Mouse (Mus musculus): ENCODE data around the gene Myo15b.

Gene Myo15b

DNA sequence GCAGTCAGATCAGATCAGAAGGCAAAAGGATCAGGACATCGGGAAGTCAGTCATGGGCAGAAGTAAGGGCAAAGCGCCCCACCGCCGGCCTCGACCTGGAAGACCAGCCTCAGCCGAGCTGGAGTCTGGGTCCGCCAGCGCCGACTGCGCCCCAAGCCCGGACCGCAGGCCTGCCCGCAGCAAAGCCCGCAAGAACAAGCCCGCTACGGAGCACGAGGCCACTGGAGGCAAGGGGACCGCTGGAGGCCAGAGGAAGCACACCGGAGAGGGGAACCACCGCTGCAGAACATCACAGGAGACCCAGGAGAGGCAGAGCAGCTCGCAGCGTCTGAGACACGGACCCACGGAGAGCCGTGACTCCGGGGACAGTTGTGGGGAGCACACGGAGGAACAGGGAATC lies at the start of gene Myo15b:
Myo15b (plus strand) TSS at position 53 of the 400 bp plus-strand sequence.
- no peak for DNase-seq

DNA sequence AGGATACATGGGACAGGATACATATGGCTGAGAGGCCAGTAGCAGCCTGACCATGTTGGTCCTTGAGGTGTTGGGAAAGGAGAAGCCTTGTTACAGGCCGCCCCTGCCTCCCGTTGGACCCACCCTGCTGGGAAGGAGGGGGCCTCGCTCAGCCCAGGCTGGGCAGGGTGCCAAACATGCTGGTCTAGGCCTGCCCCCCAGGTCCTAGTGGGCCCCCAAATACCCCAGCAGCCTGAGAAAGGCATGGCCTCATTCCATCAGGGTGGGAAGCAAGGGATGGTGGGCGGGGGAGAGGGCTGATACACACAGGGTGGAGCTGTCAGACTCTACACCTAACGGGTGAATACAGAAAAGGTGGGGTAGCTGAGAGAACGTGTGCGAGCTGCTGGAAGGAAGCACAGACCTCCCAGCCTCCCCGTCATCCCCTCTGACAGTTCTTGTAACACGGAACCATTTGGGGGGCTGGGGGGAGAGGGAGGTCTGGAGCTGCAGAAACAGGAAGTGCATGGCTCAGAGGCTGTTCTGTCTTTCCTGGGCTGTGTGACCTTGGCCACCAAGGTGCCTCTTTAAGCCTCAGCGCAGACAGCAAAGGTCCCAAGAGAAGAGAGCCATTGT lies 49.4 kb upstream of the Myo15b start:
- no peak for DNase-seq

DNA sequence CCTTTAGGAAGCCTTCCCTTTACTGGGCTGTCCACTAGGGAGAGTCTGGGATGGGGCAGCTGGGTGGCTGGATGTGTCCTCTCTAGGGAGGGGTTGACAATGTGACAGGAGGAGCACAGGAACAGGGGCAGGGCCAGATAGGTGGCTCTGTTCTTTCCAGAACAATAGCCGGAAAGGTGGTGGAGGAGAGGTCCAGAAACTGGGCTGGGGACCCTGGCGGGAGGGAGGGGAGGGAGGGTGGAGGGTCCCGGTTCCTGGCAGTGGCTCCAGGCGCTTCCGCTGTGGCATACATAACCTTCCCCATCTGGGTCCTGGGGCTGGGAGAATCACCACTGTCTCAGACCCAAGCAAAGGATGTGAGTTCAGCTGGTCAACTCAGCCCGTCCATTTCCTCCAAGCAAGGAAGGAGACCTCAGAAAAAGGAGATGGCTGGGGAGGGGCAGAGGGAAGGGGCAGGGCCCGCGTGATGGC lies 48.9 kb upstream of the Myo15b start:
- no peak for DNase-seq

DNA sequence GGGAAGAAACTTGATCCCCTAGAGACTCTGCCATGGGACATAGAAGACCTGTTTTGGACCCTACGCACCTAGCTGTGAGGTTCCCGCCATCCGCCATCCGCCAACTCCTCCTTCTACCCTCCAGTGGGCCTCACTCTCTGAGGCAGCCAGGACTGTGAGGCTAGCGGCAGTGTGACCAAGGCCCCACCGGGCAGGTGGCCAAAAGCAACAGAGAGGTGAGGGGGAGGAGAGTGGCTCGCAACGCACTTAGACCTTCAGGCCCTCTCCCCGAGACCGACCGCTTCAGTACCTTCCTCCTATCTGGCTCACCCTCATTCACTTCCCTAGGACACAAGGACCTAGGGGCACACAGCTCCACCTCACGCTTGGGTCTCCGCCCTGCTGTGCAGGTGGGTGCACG lies 47.8 kb upstream of the Myo15b start:
- no peak for DNase-seq

DNA sequence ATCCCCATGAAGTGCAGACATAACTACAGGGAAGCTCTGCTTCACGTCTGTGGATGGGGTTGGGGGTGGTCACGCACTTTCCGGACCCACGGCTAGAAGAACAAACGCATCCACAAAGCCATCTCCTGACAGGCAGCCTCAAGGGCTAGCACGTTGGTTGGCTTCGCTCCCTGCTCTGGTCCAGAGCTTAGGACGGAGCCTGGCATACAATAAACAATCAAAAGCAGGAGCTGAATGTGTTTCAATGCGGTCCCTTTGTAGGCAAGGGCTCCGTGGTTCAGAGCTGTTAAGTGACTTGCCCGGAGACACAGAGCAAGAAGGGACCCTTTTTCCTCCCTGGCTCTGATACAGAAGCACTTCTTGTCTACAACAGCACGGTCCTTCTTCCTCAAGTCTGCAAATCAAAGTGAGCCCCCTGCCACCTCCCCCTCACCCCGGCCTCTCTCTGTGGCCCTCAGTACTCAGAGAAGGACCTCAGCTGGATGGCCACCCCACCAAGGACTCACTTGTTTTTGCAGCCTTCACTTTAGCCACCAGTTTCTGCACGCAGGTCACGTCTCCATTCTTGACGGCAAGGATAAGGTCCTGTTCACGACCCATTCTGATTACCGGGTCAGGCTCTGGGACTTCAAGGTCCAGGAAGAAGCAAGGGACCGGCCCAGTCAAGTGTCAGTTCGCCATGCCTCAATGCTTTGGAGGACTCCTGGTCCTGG lies 46.7 kb upstream of the Myo15b start:
- no peak for DNase-seq

DNA sequence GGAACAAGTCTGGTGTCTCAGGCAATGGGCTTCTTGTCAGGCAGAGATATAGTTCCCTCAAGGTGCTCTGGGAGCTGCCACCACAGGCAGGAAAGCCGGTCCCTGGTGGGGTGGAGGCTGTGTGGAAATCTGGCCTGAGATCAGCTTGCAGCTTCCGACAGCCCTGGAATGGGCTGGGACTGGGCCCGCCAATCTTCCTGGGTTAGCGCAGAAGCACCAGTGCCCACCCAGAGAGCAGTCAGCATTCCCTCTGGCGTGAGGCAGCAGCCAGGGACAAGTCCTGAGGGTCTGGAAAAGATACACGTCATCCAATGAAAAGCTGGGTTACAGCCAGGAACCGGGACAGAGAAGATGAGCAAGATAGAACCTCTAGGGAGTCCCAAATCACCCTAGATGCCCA lies 46.1 kb upstream of the Myo15b start:
- DNase-seq, result peak; percentile 27

DNA sequence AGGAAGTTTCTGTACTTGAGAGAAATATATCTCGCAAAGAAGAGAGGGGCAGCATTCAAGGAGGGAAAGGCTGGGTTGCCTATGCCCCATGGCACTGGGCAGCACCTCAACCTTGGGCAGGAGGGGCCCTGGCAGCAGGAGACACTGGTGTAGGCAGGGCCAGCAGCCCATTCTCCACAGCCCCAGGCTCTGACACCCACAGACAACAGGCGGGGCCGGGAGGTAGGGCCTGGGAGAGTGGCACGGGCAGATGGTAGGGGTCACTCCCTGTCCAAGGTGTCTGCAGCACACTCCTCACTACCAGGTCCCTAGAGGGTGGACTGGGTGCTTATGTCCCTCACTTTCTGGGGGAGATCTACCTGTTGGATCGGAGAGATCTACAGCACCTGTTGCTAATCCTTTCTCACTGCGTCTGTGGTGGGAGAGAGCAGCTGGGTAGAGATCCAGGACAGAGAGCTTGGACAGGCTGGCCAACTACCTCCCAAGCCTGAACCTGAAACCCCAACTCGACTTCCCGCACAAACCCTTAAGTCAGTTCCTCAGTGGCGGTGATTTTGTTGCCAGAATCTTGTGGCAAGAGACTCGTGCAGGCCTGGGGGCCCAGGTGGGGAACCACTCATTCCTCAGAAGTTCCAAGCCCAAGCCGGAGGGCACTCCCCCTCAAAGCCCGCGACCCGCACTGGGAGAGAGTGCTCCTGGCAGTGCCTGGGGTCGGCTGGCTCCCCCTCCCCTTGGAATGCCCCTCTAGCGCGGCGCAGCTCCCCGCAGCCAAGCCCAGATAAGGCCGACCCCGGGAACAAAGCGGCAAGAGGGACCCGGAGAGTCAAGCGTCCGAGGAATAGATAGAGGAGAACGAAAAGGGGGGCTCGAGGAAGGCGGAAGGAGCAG lies 45.4 kb upstream of the Myo15b start:
- DNase-seq, result no peak

DNA sequence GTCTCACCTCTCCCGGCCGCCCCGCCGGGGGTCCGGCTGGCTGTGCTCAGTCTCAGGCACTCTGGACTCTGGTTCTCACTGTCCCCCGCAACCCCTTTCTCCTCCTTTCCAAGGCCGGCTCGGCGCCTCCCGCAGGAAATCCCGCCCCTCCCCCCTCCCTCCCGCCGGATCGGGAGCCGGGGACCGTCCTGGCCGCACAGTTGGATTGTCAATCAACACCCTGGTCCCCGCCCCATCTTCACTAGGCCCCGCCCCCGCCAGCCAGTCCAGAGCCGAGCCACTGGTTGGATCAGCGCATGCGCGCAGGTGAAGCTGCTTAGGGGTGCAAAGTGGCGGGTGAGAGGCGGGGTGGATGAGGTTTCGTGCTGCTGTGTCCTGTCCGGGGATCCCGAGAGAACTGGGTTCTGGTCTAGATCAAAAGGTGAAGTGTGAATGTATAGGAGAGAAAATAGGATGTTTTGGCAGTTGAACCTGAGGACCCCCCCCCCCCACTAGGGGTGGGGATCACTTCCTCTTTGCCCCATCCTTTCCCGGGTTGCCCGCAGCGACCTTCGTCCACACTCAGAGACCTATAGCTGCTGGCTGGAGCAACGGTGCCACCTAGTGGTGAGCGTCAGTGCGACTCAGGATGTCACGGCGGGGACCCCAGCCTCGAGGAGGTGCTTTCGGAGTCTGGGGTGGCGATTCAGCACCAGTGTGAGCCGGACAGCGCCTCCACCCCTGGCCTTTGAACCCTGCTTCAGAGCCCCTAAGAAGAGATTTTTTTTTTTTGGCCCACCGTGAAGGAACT lies 44.5 kb upstream of the Myo15b start, which contains the start of gene Caskin2:
Caskin2 (minus strand) TSS at position 133 of the 790 bp plus-strand sequence.
- DNase-seq, result peak; percentile 93

DNA sequence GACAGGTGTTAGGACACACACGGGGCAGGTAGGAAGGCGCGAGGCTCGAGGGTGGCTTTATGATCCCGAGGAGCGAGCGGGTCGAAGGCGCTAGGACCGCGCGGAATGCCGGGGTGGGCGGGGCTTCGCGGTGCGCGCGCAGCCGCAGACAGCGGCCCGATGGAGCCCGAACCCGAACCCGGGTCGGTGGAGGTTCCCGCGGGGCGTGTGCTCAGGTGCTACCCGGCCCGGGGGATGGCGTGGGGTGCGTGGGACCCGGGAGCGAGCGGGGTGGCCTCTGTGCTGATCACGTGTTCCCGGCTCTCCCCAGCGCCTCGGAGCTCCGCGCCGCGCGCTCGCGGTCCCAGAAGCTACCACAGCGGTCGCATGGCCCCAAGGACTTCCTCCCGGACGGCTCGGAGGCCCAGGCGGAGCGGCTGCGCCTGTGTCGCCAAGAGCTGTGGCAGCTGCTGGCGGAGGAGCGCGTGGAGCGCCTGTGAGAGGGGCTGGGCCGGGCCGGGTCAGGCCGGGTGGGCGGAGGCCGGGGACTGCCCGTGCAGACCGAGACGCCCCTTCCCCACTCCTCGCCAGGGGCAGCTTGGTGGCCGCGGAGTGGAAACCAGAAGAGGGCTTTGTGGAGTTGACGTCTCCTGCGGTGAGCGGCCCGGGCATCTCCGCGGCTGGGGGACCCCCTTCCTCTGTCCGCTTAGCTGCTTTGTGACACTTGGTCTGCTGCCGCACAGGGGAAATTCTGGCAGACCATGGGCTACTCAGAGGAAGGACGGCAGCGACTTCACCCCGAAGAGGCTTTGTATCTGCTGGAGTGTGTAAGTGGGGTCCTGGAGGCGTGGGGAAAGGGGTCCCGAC lies 43.4 kb upstream of the Myo15b start, which contains the start of gene Tsen54:
Tsen54 (plus strand) TSS at position 120 of the 846 bp plus-strand sequence.
- DNase-seq, result peak; percentile 89

DNA sequence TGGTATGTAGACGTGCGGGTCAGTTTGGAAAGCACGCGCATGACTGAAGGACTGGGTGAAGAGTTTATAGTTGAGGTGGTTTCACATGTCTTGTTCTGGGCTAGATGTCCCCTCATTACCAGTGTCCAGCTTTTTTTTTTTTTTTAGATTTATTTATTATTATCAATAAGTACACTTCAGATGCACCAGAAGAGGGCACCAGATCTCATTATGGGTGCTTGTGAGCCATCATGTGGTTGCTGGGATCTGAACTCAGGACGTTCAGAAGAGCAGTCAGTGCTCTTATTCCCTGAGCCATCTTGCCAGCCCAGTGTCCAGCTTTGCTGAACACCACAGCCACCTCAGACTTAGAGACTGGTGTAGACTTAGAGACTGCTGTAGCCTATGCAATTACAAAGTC lies 40.9 kb upstream of the Myo15b start:
- DNase-seq, result no peak

DNA sequence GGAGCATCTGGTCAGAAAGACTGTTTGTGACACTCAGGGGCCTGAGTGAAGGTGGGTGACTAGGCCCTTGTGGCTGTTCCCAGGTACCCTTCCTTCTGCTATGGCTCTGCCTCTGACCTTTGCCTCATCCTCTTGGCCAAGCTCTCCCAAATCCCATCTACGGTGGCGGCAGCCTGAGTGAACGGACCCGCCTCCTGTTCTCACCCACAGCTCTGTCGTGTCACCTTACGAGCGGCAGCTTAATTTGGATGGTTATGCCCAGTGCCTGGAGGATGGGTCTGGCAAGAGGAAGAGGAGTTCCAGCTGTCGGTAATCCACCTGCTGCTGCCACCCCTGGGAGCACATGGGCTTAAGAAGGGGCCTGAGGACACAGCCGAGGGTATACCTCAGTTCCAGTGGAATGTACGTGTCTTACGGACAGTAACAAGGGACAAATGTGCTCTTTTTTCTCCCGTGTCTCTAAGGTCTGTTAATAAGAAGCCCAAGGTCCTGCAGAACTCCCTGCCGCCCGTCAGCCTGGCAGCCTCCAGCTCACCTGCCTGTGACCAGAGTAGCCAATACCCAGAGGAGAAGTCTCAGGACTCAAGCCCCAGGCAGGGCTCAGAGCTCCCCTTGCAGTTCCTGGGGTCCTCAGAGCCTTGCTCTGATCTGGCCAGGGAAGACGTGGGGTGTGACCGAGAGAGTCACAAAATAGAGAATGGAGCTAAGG lies 38.1 kb upstream of the Myo15b start:
- no peak for DNase-seq

DNA sequence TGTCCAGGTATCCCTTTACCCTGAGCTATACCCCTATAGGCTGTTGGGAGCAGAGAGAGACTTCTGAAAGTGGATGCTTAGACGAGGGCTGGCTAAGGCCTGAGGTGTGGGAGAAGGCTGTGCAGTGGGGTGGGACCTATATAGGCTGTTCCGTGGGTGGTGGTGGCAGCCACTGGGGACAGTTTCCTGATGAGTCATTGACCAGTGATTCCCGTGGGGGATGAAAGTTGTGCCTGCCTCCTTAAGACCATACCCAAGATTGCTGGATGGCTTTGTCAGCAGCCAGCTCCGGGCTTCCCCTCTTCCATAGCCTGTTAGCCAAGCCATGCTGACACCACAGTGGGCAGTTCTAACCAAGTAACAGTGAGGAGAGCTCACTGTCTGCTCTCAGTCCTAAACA lies 37.2 kb upstream of the Myo15b start:
- no peak for DNase-seq

DNA sequence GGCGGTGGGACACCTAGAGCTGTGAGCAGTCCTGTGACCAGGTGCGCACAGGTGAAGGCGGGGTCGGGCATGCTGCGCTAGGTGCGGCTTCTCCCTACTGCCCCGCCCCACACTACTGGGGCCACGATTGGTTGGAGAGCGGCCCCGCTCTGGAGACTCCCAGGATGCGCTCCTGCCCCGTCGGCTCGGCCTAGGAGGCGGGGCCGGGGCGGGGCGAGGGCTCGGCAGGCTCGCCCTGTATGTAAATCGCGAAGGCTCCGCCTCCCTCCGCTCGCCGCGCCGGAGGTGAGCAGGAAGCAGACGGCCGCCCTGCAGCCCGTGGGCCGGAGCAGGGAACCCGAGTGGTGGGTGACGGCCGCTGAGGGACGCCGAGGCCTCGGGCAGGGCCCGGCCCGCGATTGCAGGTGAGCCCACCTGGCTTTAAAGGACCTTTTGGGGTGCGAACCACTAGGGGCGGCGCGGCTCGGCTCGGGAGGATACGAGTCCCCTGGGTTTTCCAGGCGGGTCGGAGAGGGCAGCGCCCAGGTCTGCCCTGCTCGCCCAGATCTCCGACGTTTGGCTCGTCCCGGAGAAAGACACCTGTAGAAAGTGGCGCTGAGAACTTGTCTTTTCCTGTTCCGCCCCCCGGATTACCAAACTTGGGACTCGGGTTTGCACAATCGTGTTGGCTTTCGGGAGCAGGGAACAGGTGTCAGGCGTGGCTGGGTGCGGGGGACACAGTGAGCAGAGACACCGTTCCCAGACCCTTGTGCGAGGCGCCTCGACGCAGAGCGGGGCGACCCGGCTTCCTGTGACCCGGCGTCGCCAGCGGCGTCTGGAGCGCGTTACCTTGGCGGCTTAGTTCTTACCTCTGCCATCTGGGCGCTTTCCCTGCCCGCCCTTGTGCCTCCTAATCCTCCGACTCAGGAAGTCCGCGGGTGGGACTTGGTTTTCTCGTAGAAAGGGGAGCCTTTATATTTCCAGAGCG lies 34.1 kb upstream of the Myo15b start, which contains the start of gene Llgl2:
Llgl2 (plus strand) TSS at position 276 of the 967 bp plus-strand sequence.
- DNase-seq, result peak; percentile 70

DNA sequence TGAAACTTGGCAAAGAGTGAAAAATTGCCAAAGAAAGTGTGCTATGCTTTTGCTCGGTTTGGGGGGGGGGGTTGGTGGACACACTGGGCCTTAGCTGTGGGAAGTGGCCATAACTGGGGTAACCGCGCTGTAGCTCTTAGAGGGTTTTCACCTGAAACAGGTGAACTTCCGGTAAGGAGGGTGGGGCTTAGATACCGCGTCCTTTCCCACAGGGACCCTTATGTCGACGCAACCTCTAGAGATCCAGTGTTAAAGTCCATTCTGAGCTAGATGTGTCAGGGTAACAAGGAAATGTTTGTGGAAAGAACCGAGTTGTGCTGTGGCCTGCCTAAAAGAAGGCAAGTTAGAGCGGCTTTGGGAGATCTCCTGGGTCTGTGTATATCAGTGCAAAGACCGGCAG lies 33.4 kb upstream of the Myo15b start:
- DNase-seq, result no peak

DNA sequence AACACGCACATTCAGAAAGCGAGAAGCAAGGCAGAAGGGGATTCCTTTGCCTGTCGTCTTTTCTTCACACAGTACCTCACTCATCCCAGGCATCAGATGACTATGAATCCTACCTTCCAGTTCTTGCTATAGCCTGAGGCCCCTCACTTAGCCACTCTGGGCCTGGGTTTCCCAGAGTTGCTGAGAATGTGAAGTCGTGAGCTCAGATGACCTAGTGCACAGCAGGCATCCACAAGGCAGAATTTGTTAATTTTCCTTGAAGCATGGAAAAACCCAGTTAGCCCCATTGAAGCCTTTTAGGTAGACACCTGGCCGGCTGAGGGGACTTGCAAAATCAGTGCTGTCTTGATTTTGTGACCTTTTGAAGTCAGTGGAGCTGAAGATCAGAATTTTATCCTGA lies 31.7 kb upstream of the Myo15b start:
- no peak for DNase-seq

DNA sequence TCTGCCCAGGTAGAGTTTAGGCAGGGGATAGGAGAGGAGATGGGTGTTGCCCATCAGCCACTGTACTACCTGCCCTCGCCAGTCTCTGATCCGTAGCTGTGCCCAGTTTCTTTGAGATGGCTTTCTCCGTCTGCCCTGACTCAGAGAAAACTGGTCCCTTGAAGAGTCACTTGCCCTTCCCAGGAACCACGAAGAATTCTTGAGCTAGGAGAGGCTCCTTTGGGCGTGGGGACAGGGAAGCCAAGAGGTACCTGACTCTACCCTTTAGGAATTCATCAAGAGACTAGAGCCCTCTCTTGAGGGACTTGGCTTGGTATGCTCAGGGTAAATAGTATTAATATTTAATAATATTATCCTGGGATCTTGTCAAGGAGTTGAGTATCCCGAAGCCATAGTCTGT lies 30.6 kb upstream of the Myo15b start:
- no peak for DNase-seq

DNA sequence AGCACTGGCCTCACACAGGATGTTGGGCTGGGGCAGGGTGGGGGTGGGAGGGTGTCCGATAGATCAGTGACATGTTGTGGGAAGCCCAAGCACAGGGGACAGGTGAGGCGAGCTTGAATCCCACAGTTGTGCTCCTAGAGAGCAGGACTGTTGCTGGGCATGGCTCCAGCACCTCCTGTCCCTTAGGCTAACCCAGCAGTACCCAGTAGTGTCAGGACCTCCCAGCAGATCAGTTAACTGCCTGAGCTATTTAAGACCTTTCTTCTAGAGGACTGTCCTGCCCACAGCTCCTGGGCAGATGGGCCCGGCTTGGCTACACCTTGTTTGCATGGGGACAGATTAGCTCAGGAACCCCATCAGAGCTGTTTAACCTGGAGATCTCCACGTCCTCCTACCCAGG lies 29.2 kb upstream of the Myo15b start:
- DNase-seq, result no peak

DNA sequence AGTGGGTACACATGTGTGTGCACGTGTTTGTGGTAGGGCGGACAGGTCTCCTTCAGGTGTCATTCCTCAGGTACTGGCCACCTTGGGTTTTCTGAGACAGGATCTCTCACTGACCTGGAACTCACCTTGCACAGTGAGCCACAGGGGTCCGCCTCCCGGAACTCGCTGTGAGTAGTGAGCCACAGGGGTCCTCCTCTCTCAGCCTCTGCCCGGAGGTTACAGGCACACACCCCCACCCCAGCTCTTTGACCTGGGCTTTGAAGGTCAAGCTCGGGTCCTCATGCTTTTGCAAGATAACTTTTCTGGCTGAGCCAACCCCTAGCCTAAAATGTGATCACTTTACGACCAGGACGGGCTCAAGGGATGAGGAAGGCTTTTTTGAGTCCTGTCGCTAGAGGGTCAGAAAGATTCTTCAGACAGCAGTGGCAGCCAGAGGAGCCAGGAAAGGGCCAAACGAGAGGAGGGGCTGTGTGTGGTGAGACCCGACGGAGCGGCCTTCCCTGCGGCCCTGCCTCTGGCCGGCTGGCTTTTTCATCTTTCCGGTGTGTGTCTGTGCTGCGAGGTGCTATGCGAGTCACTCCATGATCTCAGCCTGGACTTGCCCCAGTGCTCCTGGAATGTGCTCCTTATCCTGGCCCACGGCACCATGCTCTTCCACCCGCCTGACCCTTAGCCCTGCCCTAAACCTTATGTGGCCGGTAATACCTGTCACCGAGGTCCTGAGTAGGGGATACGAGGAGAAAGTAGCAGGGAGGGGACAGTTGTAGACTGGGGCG lies 27.5 kb upstream of the Myo15b start:
- DNase-seq, result no peak

DNA sequence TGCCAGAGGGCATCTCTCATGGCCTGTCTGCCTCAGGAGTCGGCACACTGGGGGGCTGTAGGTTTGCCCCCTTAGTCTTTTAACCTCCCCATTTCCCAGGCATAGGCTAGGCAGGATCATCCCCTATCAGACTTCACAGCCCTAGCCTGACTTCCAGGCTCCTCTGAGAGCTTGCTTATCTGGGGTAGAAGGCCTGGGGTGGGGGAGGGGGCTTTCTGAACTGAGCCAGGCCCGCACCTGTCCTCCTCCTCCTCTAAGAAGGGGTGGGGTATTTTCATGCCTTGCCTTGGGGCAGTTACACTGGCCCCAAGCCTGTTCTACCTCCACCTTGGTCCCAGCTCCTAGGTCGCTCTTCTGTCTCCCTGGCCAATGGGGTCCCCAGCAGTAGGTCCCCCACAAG lies 26.7 kb upstream of the Myo15b start:
- DNase-seq, result no peak

Data from cerebellum, adult 8-10 months (tissue).